Mouse (Mus musculus) midbrain, postnatal 0 days (tissue): ENCODE measurements around the gene Pagr1b. TPM values are rescaled to one million over a fixed set of nuclear protein-coding genes. Genes with fewer than 3 reads are reported as not detected.

Experiments
- ATAC-seq: fragments of 200-750 bp; cut with Nextera tagmentation; 2 replicates; pipeline ENCODE4 v1.8.0; 2017; ENCODE audit warnings: moderate number of reproducible peaks, mild to moderate bottlenecking, moderate TSS enrichment, moderate library complexity; ENCODE audit not compliant: low FRiP score
- DNase-seq: peaks from one replicate; pipeline ENCODE4 v3.0.0-alpha.2; 2015; ENCODE audit warnings: low spot score
- H3K27ac ChIP-seq: fragments of 300-500 bp; sonication (generic); 2 replicates; pipeline ENCODE4 v1.5.1; 2014; ENCODE audit warnings: low read depth, mild to moderate bottlenecking, low read length, mixed read lengths
- H3K27me3 ChIP-seq: fragments of 300-500 bp; sonication (generic); 2 replicates; pipeline ENCODE4 v1.6.1; 2014; ENCODE audit warnings: low read length, control low read depth, mixed read lengths; ENCODE audit not compliant: insufficient read depth
- H3K36me3 ChIP-seq: fragments of 300-500 bp; sonication (generic); 2 replicates; pipeline ENCODE4 v1.6.1; 2014; ENCODE audit warnings: low read length, control low read depth, mixed read lengths; ENCODE audit not compliant: insufficient read depth
- H3K4me1 ChIP-seq: fragments of 300-500 bp; sonication (generic); 2 replicates; pipeline ENCODE4 v1.6.1; 2014; ENCODE audit warnings: mild to moderate bottlenecking, control low read depth, antibody characterized with exemption, low read length, mixed read lengths; ENCODE audit not compliant: insufficient read depth
- H3K4me2 ChIP-seq: fragments of 300-500 bp; sonication (generic); 2 replicates; pipeline ENCODE4 v1.6.1; 2014; ENCODE audit warnings: low read depth, mild to moderate bottlenecking, low read length, mixed read lengths; ENCODE audit not compliant: poor library complexity, severe bottlenecking
- H3K4me3 ChIP-seq: fragments of 300-500 bp; sonication (generic); 2 replicates; pipeline ENCODE4 v1.5.1; 2014; ENCODE audit warnings: low read depth, mild to moderate bottlenecking, low read length, moderate library complexity
- H3K9ac ChIP-seq: fragments of 300-500 bp; sonication (generic); replicated peaks from 2 replicates; pipeline ENCODE4 v1.6.1; 2014; ENCODE audit warnings: mild to moderate bottlenecking, low read length, moderate library complexity, mixed read lengths; ENCODE audit not compliant: poor library complexity, severe bottlenecking
- H3K9me3 ChIP-seq: fragments of 300-500 bp; sonication (generic); 2 replicates; pipeline ENCODE4 v1.6.1; 2016; ENCODE audit warnings: low read length, control low read depth
- CTCF ChIP-seq: IDR thresholded peaks from 2 replicates; pipeline ENCODE4 v1.5.1; 2016; ENCODE audit warnings: antibody characterized with exemption, mild to moderate bottlenecking
- WGBS: fragments of 180-500 bp; shearing (Covaris S2); extraction: QIAGEN DNeasy Blood & Tissue Kit; methylation state at CpG from one replicate; pipeline ENCODE4 v1.1.7; 2014; 5-methylcytosine and 5-hydroxymethylcytosine counted together
- polyA plus RNA-seq: library from polyadenylated mRNA; unstranded; fragments of >200 nt; fragmentation: Nextera tagmentation; extraction: Ambion mirVana; gene quantifications from 2 replicates; pipeline ENCODE4 v1.2.1, GENCODE M21; 2015
- total RNA-seq: library from RNA; depleted of rRNA; stranded (reverse); fragments of >200 nt; gene quantifications from 2 replicates; pipeline ENCODE4 v1.2.3, GENCODE M21; 2014

The Pagr1b gene
- total and polyA plus RNA-seq, 2 experiments from 2014 or later: 2.4 TPM; not detected in 1

GRCm38 (mm10) chr7:127014320-127014719 lies 2.0 kb downstream of the Pagr1b start, which contains the start of gene Mvp:
TSS of gene Mvp (minus strand) at chr7:127014621.
- Histone ChIP-seq H3K27me3 (no peaks in the 10 kb centered on the region), H3K36me3 (peaks cover 12% of the 10 kb centered on the region; the same call in 1 of the 2 replicates), H3K4me2 (peak within 1 kb of the TSS; percentile 93; the same call in 1 of the 2 replicates), H3K4me1 (peaks cover 24% of the 10 kb centered on the region), H3K9me3 (no peaks in the 10 kb centered on the region), H3K9ac (0 out of 2 replicates have a peak within 1 kb of the TSS, but pooled peaks have one; percentile 0), H3K4me3 (peak within 1 kb of the TSS; percentile 18; the same call in 1 of the 2 replicates), H3K27ac (no peak within 1 kb of the TSS)
- TF ChIP-seq CTCF: no peak
- 80% methylated on average over 11 of the region's 11 CpGs for WGBS
- no peak for DNase-seq
- no peak for ATAC-seq

GRCm38 (mm10) chr7:127013385-127013784 lies 2.9 kb downstream of the Pagr1b start:
- Histone ChIP-seq H3K36me3 (peaks cover 12% of the 10 kb centered on the region; the same call in 1 of the 2 replicates), H3K27me3 (no peaks in the 10 kb centered on the region), H3K9ac (no peak overlapping the region), H3K4me2 (no peak overlapping the region), H3K9me3 (no peaks in the 10 kb centered on the region), H3K27ac (no peak overlapping the region), H3K4me1 (peaks cover 14% of the 10 kb centered on the region), H3K4me3 (no peak overlapping the region)
- no peak for TF ChIP-seq CTCF
- 95% methylated on average over 6 of the region's 6 CpGs for WGBS
- no peak for DNase-seq
- no peak for ATAC-seq

GRCm38 (mm10) chr7:127012845-127013244 lies 3.4 kb downstream of the Pagr1b start:
- no peak overlapping the region for H3K9ac ChIP-seq
- no peak overlapping the region for H3K4me3 ChIP-seq
- no peak overlapping the region for H3K27ac ChIP-seq
- H3K9me3 ChIP-seq: no peaks in the 10 kb centered on the region
- TF ChIP-seq CTCF: no peak
- H3K4me2 ChIP-seq: no peak overlapping the region
- peaks cover 12% of the 10 kb centered on the region; the same call in 1 of the 2 replicates for H3K36me3 ChIP-seq
- 96% methylated on average over 10 of the region's 10 CpGs for WGBS
- DNase-seq: no peak
- H3K4me1 ChIP-seq: peaks cover 10% of the 10 kb centered on the region; the same call in 1 of the 2 replicates
- no peak for ATAC-seq
- H3K27me3 ChIP-seq: no peaks in the 10 kb centered on the region

GRCm38 (mm10) chr7:127012374-127012773 lies 3.9 kb downstream of the Pagr1b start:
- DNase-seq: no peak
- 89% methylated on average over 6 of the region's 6 CpGs for whole genome bisulfite sequencing

GRCm38 (mm10) chr7:127011717-127012116 lies 4.6 kb downstream of the Pagr1b start:
- Histone ChIP-seq H3K4me2 (no peak overlapping the region), H3K36me3 (peaks cover 12% of the 10 kb centered on the region; the same call in 1 of the 2 replicates), H3K27ac (no peak overlapping the region), H3K27me3 (no peaks in the 10 kb centered on the region), H3K4me3 (no peak overlapping the region), H3K9me3 (no peaks in the 10 kb centered on the region), H3K4me1 (peaks cover 8% of the 10 kb centered on the region; the same call in 1 of the 2 replicates), H3K9ac (no peak overlapping the region)
- WGBS: 63% methylated on average over 2 of the region's 2 CpGs
- no peak for TF ChIP-seq CTCF
- DNase-seq (no peak), ATAC-seq (no peak)

More at GRCm38 (mm10) chr7:127012374-127012773, 3.9 kb downstream of the Pagr1b start:
- no peak for ATAC-seq
- Histone ChIP-seq H3K36me3 (peaks cover 12% of the 10 kb centered on the region; the same call in 1 of the 2 replicates), H3K4me3 (no peak overlapping the region), H3K27ac (no peak overlapping the region), H3K4me1 (peaks cover 8% of the 10 kb centered on the region; the same call in 1 of the 2 replicates), H3K4me2 (no peak overlapping the region), H3K27me3 (no peaks in the 10 kb centered on the region), H3K9me3 (no peaks in the 10 kb centered on the region), H3K9ac (no peak overlapping the region)
- TF ChIP-seq CTCF: no peak

- Histone ChIP-seq H3K9ac (no peak overlapping the region), H3K4me2 (no peak overlapping the region), H3K27me3 (no peaks in the 10 kb centered on the region), H3K27ac (no peak overlapping the region), H3K4me3 (no peak overlapping the region), H3K4me1 (peaks cover 8% of the 10 kb centered on the region; the same call in 1 of the 2 replicates), H3K9me3 (no peaks in the 10 kb centered on the region), H3K36me3 (peaks cover 12% of the 10 kb centered on the region; the same call in 1 of the 2 replicates)
- no peak for TF ChIP-seq CTCF
- DNase-seq (no peak), ATAC-seq (no peak)
- 100% methylated on average over 2 of the region's 2 CpGs for WGBS
These were observed 5.2 kb downstream of the Pagr1b start for GRCm38 (mm10) chr7:127011051-127011450.
